Mouse (Mus musculus): ENCODE results near the gene Fam69b.

- TF ChIP-seq POLR2A (IDR thresholded peaks at IDR 0.05; ENCODE audit: borderline replicate concordance, extremely low read depth, low read depth, low read length) = no peak
- TF ChIP-seq CTCF (IDR thresholded peaks at IDR 0.05; ENCODE audit: insufficient read depth, low read length) = no peak
Measured at GRCm38 (mm10) chr2:26607056-26607910, 21.0 kb upstream of the Fam69b start.

Data from lung, adult 2 months (tissue).